Mouse (Mus musculus) lung, adult 2 months (tissue): Measurements from ENCODE around the gene Selenow.

Source experiments
- CTCF ChIP-seq: fragments of 200-500 bp; IDR thresholded peaks from 2 replicates; pipeline ENCODE4 v1.5.1; 2011; ENCODE audit warnings: mild to moderate bottlenecking, low read length, control low read depth; ENCODE audit not compliant: insufficient read depth
- POLR2A ChIP-seq: fragments of 200-500 bp; IDR thresholded peaks from 2 replicates; pipeline ENCODE4 v1.6.1; 2011; ENCODE audit warnings: low read depth, mild to moderate bottlenecking, control low read depth, low read length, borderline replicate concordance; ENCODE audit errors: extremely low read depth

DNA sequence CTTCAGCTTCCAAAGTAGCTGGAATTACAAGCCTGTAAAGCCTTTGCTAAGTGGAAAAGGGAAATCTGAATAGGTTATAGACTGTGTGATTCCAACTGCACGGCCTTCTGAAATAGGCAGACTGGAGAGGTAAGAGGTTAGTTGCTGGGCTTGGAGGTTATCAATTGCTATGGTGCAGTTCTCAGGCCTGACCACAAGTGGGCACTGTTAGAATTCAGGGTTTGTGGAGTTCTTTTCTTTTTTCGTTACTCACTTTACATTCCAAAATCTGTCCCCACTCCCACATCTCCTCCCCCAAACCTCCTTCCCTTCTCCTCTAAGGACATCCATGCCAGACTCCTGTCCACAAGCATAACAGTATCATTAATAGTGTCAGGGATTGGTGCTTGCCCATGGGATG, 8.0 kb downstream of the Selenow start:
- TF ChIP-seq CTCF: peak; percentile 39; the same call in 1 of the 2 replicates
- TF ChIP-seq POLR2A: no peak
